Mouse (Mus musculus): ENCODE measurements at regions not wholly inside any gene's neighbourhood (a gene's known extent, or its start where the extent isn't known, plus 50 kb on each side); places are given as distances from the start of the nearest gene placed in this dataset.

DNA sequence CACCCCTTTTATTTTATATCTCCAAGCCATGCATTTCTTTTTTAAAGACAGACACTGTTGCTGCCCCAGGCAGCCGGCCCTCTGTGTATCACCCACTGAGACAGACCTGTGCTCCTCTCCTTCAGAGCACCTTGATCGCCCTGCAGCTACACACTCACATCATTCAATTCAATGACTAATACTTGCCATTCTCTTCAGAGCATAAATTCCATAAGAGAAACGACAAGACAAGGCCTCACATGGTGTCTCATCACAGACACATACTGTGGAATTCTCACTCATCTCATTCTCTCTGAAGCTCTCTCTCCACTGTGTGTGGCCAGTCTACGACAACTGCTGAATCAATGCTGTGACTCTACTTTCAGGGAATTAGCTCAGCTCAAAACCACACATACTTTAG is 94.6 kb upstream of the 4933412E24Rik start:
- DNase-seq (ENCODE audit: low spot score in 2 of 2), result no peak

DNA sequence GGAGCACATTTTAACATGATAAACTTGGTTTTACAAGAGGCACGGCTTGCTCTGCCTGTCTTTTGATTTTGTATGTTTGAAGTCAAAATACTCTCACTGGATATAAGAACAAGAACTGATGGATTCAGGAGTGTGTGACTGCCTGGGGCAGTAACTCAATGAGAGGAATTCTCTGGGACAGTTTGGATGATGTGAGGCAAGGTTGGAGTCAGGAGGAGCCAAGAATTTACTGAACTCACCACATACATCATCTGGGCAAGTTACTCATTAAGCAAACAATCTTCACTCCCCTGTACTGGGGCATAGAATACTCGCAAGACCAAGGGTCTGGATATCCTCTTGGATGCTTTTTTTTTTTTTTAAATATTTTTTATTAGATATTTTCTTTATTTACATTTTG is 87.7 kb upstream of the 4933412E24Rik start:
- no peak for DNase-seq (ENCODE audit: low spot score in 2 of 2)

DNA sequence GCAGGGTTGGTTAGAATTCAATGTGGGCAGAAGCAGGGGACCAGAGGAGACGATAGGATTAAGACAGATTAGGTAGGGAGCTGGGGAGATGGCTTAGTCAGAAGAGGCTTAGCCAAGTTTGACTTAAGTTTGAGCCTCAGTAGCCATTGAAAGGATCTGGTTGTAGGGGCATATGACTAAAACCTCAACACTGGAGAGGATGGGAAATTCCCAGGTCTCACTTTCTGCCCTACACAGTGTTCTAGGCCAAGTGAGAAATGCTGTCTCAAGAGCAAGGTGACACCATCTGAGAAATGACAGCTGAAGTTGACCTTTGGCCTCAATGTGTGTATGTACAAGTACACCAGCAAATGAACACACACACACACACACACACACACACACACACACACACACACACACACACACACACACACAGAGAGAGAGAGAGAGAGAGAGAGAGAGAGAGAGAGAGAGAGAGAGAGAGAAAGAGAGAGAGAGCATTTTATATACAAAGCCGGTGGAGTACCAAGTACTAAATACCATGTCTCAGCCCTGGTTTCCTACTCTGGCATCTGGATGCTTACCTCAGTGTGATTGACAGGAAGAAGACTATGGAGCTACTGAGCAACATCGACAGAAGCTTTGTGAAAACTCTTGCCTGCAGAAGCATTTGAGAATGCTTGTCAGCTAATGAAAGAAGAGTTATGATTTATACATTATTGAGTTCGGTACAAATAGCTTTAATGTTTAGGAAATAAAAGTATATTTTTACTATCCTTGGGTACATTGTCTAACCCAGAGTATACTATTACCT is 85.3 kb upstream of the 4933412E24Rik start:
- no peak for DNase-seq (ENCODE audit: low spot score in 2 of 2)

DNA sequence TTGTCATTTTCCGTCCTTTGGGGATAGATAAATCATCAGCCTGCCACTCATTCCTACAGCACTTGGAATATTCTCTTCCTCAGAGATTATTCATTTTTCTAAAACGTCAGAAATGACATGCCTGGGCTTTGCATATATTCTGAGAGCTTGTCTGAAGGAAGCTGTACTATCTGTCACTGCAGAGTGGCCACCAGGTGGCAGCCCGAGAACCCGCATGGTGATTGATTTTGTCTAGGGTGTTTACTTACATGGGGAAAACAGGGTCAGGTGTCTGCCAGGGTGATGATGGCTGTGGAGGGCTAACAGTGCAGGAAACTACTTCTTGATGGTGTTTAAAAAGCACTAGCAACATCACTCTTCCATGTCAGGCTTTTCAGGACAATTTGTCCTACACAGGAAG is 80.7 kb upstream of the 4933412E24Rik start:
- DNase-seq (ENCODE audit: low spot score in 2 of 2), result peak; percentile 81 to 82

DNA sequence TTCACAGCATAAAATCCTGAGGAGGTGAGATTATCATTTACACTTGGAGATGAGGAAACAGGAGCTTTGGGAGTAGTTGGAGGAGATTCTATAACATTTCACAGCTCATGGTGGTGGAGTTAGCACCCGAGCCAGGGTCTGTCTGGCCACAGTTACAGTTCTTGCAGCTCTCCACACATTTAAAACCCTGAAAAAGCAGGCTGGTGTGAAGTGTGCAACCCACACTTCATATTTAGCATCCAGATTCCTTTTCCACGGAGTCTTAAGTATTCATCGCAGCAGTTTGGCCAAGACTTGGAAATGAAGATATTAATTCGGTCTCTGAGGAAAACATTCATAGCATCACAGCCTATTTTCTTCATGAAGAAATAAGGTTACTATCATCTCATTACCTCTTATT is 79.7 kb upstream of the 4933412E24Rik start:
- no peak for DNase-seq (ENCODE audit: low spot score in 2 of 2)

DNA sequence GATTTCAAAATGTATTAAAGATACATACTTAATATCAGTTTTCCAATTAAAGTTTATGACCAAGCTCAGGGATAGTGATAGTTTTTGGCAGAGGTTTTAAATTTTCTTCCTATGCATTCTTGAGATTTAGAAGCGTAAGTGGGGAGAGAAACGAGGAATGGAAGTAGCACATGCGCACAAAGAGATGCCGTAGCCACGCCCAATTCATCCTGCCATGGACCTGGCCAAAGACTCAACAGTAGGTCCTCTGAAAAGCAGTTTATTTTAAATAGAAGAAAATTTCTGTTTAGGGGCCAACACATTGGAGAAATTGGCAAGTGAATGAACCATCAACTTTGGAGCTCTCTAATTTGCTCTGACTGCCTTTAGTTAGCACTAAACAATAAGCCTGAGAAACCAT is 73.5 kb upstream of the 4933412E24Rik start:
- DNase-seq (ENCODE audit: low spot score in 2 of 2), result no peak

DNA sequence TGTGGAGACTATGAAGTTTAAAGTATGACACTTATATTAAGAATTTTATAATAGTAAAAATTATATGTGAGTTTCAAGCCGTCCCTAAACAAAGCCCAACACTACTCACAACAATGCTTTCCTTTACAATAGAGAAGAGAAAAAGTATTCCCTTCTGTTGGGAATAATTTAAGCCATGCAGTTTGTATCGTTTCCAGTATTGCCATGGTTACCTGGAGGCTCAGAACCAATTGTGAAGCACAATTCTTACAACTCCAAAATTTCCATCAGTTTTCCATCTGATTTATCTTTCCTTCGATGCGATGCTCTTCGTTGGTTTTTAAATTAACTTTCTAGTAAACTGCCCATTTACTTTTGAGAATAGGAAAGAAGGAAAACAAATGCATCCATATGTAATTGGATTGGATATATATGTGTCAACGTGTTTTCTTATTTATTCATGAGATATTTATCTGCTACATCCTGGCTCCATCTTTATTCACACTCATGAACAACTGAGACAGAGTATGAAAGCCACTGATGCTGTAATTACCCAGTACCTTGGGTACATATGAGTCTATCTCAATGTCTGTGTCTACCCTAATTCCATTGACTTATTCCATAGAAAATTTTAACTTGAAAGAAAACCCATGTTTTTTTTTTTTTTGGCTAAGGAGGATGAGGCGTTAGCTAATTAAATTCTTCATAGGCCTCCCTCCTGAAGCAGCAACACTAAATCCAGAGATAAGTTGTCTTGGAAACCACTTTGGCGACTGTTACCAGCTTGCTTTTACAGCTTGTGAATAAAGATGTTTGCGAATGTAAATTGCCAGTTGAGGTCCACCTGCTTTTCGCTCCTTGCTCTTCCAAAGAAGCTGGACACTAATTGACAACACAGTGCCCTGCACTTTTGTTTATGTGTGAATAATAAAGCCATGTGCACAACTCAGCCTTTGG is 72.8 kb upstream of the 4933412E24Rik start:
- DNase-seq (ENCODE audit: low spot score in 2 of 2), result peak in 1 of 2 experiments; percentile 14

All from right cerebral cortex, adult 2 months (tissue).